Mouse (Mus musculus) embryonic facial prominence, embryonic 14.5 days (tissue): ENCODE results near the gene Ngly1. TPM values are rescaled to one million over a fixed set of nuclear protein-coding genes. Genes with fewer than 3 reads are reported as not detected.

Experiments used
- ATAC-seq: fragments of 200-750 bp; cut with Nextera tagmentation; 2 replicates; pipeline ENCODE4 v1.8.0; 2017; ENCODE audit warnings: low read depth, moderate number of reproducible peaks, moderate TSS enrichment
- DNase-seq: peaks from one replicate; pipeline ENCODE4 v3.0.0-alpha.2; 2015; ENCODE audit warnings: low spot score
- H3K27ac ChIP-seq: fragments of 300-500 bp; sonication (generic); replicated peaks from 2 replicates; pipeline ENCODE4 v1.5.1; 2014; ENCODE audit warnings: low read depth, mild to moderate bottlenecking, low read length, moderate library complexity
- H3K27me3 ChIP-seq: fragments of 300-500 bp; sonication (generic); replicated peaks from 2 replicates; pipeline ENCODE4 v1.6.1; 2014; ENCODE audit warnings: low read length; ENCODE audit not compliant: control insufficient read depth, insufficient read depth
- H3K36me3 ChIP-seq: fragments of 300-500 bp; sonication (generic); 2 replicates; pipeline ENCODE4 v1.6.1; 2014; ENCODE audit warnings: low read length, mixed read lengths; ENCODE audit not compliant: control insufficient read depth, insufficient read depth
- H3K4me1 ChIP-seq: fragments of 300-500 bp; sonication (generic); 2 replicates; pipeline ENCODE4 v1.6.1; 2014; ENCODE audit warnings: antibody characterized with exemption, low read length; ENCODE audit not compliant: control insufficient read depth, insufficient read depth
- H3K4me2 ChIP-seq: fragments of 300-500 bp; sonication (generic); 2 replicates; pipeline ENCODE4 v1.6.1; 2014; ENCODE audit warnings: low read depth, mild to moderate bottlenecking, low read length, moderate library complexity, mixed read lengths
- H3K4me3 ChIP-seq: fragments of 300-500 bp; sonication (generic); 2 replicates; pipeline ENCODE4 v1.5.1; 2014; ENCODE audit warnings: low read depth, mild to moderate bottlenecking, low read length
- H3K9ac ChIP-seq: fragments of 300-500 bp; sonication (generic); 2 replicates; pipeline ENCODE4 v1.6.1; 2014; ENCODE audit warnings: low read depth, mild to moderate bottlenecking, low read length, moderate library complexity, mixed read lengths
- H3K9me3 ChIP-seq: fragments of 300-500 bp; sonication (generic); 2 replicates; pipeline ENCODE4 v1.6.1; 2016; ENCODE audit warnings: low read length; ENCODE audit not compliant: control insufficient read depth
- WGBS: fragments of 180-500 bp; shearing (Covaris S2); extraction: QIAGEN DNeasy Blood & Tissue Kit; methylation state at CpG from one replicate; pipeline ENCODE4 v1.1.7; 2014; 5-methylcytosine and 5-hydroxymethylcytosine counted together
- polyA plus RNA-seq: library from polyadenylated mRNA; unstranded; fragments of >200 nt; fragmentation: Nextera tagmentation; extraction: Ambion mirVana; gene quantifications from 2 replicates; pipeline ENCODE4 v1.2.1, GENCODE M21; 2014

Gene Ngly1
- 43.6 and 49.6 TPM in 2 replicates for polyA plus RNA-seq

DNA sequence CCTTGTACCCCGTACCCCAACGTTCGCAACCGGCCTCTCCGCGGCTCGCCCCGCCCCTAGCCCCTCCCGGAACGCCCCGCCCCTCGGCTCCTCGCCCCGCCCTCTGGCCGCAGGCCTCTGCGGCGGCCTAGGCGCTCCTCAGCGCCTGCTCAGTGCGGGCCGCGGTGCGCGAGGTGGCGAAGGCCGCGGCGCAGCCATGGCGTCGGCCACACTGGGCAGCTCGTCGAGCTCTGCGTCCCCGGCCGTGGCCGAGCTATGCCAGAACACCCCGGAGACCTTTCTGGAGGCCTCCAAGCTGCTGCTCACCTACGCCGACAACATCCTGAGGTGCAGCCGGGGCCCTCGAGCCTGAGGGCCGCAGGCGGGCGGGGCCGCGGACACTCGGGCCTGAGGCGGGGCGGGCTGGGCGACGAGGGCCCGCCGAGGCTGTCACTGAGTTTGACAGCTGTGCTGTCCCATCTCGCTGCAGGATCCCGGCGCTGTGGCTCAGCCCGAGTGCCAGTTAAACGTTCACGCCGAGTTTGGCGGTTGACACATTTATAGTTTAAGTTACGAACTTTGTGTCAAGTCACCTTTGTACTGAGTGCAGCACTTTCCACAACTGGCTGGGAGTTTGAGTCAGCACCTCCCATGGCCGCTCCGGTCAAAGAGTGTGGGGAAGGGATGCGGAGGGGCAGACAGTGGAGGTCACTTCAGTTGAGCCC is at the start of gene Ngly1, which contains the start of gene Oxsm:
Gene Ngly1 (plus strand): TSS at position 110 of the 704 bp plus-strand sequence.
Gene Oxsm (minus strand): TSS at position 638 of the 704 bp plus-strand sequence.
- peak; percentile 87 for DNase-seq
- Histone ChIP-seq H3K9ac (peak within 1 kb of the TSS; percentile 98), H3K27ac (peak within 1 kb of the TSS; percentile 90), H3K27me3 (no peaks in the 10 kb centered on the region), H3K36me3 (no peaks in the 10 kb centered on the region), H3K4me2 (peak within 1 kb of the TSS; percentile 78), H3K9me3 (no peaks in the 10 kb centered on the region), H3K4me1 (peaks cover 11% of the 10 kb centered on the region), H3K4me3 (peak within 1 kb of the TSS; percentile 78)
- under 1% methylated on average over 41 of the region's 65 CpGs for WGBS
- ATAC-seq, result peak; percentile 99

DNA sequence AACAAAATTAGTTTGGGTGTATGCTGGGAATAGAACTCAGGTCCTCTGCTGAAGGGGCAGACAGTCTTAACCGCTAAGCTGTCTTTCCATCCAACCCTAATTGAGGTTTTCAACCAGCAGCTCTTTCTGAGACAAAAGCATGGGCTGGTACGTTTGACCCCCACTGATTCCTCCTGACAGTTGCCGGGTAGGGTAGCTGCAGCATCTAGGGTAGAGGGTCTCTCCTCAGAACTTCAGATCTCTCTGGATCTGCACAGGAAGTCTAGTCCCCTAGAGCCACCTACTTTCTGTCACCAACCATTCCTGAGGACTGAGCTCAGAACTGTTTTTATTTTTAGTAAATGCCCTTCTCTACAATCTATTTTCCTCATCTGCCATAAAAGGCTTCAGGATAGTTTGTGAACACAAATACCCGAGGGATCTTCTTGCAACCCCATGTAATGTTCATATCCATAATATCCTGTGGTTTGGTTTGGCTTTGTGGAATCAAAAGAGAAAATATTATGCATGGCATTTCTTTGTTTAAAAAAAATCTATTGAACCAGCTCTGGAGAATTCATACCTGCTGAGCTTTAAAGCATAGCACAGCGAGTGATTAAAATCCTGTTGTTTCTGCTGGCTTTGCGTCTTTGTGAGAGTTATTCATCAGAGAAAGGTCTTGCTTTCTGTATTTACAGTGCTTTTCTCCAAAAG is 48.7 kb upstream of the Ngly1 start:
- no peak for ATAC-seq
- peak; percentile 7 for DNase-seq
- Histone ChIP-seq H3K9me3 (no peaks in the 10 kb centered on the region), H3K4me2 (peak overlapping the region; percentile 35), H3K27me3 (no peaks in the 10 kb centered on the region), H3K4me3 (no peak overlapping the region), H3K9ac (no peak overlapping the region; the same call in 1 of the 2 replicates), H3K27ac (no peak overlapping the region), H3K36me3 (no peaks in the 10 kb centered on the region), H3K4me1 (peaks cover 13% of the 10 kb centered on the region)
- 33% methylated on average over 6 of the region's 6 CpGs for WGBS

DNA sequence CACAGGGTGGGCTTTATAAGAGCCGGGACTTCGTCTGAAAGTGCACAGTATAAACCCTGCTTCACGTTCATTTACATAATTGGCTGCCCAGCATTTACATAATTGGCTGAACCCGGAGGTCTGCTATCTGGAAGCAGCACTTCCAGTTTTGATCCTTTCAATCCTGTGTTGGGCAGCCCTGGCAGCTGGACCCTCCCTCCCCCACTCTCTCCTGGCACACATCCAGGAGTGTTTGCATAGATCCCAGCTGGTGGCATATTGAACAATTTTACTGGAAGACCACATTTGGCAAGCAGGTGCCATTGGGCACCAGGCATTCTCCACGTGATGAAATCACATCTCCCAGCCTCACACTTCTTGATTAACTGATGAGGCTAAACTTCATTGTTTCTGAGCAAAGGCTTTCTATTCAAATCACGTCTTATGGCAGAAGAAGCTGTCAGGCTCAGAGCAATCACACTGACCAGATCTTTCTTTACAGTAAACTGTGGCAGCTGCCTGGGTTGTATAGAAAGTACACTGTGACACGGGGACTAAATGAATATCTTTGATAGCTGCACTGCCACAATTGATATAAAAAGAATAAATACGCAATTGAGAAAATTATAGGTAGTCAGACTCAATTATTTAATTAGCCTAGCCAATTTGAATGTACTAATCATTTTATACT is 48.0 kb upstream of the Ngly1 start:
- WGBS, result 22% methylated on average over 8 of the region's 8 CpGs
- Histone ChIP-seq H3K9me3 (no peaks in the 10 kb centered on the region), H3K27me3 (no peaks in the 10 kb centered on the region), H3K9ac (no peak overlapping the region; the same call in 1 of the 2 replicates), H3K4me2 (peak overlapping the region; percentile 35), H3K36me3 (no peaks in the 10 kb centered on the region), H3K27ac (no peak overlapping the region), H3K4me1 (peaks cover 13% of the 10 kb centered on the region), H3K4me3 (no peak overlapping the region)
- peak; percentile 91 for ATAC-seq
- DNase-seq, result peak; percentile 84

DNA sequence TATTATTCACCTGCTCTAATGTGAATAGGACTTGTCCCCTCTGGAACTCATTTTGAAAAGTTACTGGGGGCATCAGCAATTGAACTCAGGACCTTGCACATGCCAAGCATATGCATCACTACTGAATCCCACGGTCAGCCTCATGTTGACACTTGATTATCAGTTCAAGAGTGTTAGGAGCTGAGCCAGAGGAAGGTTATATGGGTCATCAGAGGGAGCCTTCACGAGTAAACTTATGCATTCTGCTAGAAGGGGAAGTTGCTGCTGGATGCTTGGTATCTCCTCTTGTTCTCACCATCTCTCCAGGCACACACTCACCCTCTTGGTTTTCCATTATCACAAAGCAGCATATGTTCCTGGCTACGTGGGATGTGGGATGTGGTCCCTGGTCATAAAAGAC is 47.4 kb upstream of the Ngly1 start:
- DNase-seq, result no peak
- H3K9ac ChIP-seq, result no peak overlapping the region

DNA sequence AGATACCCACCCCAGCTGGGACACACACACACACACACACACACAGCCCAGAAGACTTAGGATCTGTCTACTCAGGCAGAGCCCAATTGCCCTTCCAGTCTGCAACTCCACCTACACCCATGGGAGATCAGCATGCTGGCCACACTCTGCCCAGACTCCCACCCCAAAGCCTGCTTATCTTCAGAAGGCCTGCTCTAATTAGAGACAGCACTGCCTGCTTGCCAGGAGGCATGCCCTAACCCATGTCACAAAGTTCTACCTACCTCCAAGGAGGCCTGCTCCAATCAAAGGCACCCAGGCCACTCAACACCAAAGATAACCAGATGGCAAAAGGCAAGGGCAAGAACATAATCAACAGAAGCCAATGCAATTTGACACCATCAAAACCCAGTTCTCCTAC is 41.4 kb upstream of the Ngly1 start:
- Histone ChIP-seq H3K9me3 (no peaks in the 10 kb centered on the region), H3K27me3 (no peaks in the 10 kb centered on the region), H3K9ac (no peak overlapping the region), H3K27ac (no peak overlapping the region), H3K4me3 (no peak overlapping the region), H3K4me2 (no peak overlapping the region), H3K4me1 (no peaks in the 10 kb centered on the region), H3K36me3 (no peaks in the 10 kb centered on the region)
- DNase-seq, result no peak
- ATAC-seq, result no peak

More for the DNA sequence above, 47.4 kb upstream of the Ngly1 start:
- no peak overlapping the region for H3K27ac ChIP-seq
- no peak overlapping the region for H3K4me2 ChIP-seq
- ATAC-seq, result no peak
- peaks cover 13% of the 10 kb centered on the region for H3K4me1 ChIP-seq
- H3K36me3 ChIP-seq, result no peaks in the 10 kb centered on the region
- WGBS, result 47% methylated on average over 3 of the region's 3 CpGs
- H3K27me3 ChIP-seq, result no peaks in the 10 kb centered on the region
- H3K9me3 ChIP-seq, result no peaks in the 10 kb centered on the region
- no peak overlapping the region for H3K4me3 ChIP-seq

DNA sequence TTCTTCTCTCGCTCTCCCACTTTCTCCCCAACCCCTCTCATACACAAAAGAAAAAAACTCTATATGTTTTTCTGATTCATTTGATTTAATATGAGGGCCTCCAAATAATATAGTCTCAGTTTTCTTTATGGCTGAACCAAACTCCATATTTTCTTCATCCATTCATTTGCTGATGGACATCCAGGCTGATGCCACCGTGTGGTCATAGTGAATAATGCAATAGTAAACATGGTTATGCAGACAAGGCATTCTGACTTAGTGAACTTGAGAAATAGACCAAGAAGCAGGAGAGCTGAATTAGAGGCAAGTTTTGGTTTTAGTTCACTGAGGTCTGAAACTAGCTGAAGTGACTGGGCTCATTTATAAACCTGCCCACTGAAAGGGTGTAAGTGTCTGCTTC is 30.1 kb upstream of the Ngly1 start:
- Histone ChIP-seq H3K9ac (no peak overlapping the region), H3K27ac (no peak overlapping the region), H3K4me1 (no peaks in the 10 kb centered on the region), H3K27me3 (no peaks in the 10 kb centered on the region), H3K4me3 (no peak overlapping the region), H3K4me2 (no peak overlapping the region), H3K36me3 (no peaks in the 10 kb centered on the region), H3K9me3 (no peaks in the 10 kb centered on the region)
- no peak for ATAC-seq
- peak; percentile 45 for DNase-seq
- 54% methylated on average over 2 of the region's 2 CpGs for WGBS

DNA sequence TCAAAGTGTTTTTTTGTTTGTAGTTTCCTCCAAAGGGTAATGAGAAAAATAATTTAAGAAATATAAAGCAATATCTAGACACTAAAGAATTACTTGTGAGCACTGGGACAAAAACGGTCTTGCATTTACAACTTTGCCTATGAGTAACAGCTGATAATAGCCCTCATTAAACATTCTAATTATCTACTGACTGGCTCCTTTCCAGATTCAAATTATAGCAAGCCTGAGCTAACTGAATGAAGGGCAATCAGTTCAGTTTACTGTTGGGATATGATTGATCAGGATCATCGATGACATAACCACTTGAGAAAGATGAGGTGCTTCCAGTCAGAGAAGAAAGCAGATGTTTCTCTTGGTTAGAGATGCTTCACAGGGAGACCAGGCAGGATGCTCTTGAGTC is 19.7 kb upstream of the Ngly1 start:
- 76% methylated on average over 2 of the region's 2 CpGs for WGBS
- Histone ChIP-seq H3K27me3 (no peaks in the 10 kb centered on the region), H3K27ac (no peak overlapping the region), H3K9me3 (no peaks in the 10 kb centered on the region), H3K36me3 (no peaks in the 10 kb centered on the region), H3K4me3 (no peak overlapping the region), H3K4me2 (no peak overlapping the region), H3K9ac (no peak overlapping the region), H3K4me1 (no peaks in the 10 kb centered on the region)
- ATAC-seq, result no peak
- no peak for DNase-seq

DNA sequence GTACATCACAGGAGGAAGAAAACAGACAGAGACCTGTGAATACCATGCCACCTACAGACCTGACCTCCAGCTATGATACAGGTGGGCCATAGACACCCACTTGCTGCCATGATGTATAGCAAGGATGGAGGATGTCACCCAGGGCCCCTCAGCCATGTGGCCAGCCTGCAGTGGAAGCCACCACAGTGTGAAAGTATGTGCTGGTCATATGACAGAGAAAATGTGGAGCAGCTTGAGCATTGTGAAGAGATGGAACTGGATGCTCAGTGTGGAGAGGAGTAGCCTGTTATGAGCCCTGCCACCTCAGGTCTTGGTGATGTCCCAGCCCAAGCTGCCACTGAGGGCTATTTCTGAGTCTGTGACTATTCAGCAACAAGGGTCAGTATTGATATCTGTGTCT is 18.5 kb upstream of the Ngly1 start:
- Histone ChIP-seq H3K27ac (no peak overlapping the region), H3K4me1 (no peaks in the 10 kb centered on the region), H3K9ac (no peak overlapping the region), H3K4me3 (no peak overlapping the region), H3K36me3 (no peaks in the 10 kb centered on the region), H3K27me3 (no peaks in the 10 kb centered on the region), H3K9me3 (no peaks in the 10 kb centered on the region), H3K4me2 (no peak overlapping the region)
- ATAC-seq (no peak), DNase-seq (no peak)
